In the genomic region with DNA sequence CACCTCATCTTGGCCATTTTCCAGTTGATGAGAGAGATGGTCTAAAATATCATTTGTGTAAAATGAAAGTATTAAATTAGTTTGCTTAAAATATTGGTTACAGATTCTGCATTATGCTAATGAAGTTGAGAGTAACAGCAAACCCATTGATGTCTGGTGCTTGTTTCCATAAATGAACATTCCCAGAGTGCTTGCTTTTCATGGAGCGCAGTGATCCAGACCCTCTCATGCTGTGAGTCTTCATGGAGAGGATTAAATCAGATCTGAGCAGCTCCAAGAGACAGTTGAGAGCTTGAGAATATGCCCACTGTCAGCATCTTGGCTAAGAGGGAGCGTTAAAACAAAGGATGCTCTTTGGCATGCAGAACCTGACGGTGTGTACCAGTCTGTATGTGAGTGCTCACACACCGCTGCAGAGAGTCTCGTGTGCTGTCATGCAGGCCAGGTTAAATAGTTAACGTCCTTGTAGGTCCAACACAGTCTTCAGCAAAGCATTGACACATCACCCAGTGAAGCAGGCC, we compare ENCODE assay signal across 9 mouse cellular contexts. TPM values are rescaled to one million over a fixed set of nuclear protein-coding genes. Genes with fewer than 3 reads are reported as not detected.
DNase-seq lines count a peak whose midpoint lies in the region; ATAC-seq and TF ChIP-seq lines count a peak whose summit lies in the region.
"Had no signal": no experiment of that assay in that cellular context is flagged by ENCODE, and none has a peak within 500 bp of the region (broad histone marks: within the 10 kb centered on the region; RNA-seq: fewer than 3 reads in every experiment).

No protein-coding gene starts in this region.

- ATAC-seq in liver, embryonic 16.5 days (ENCODE audit: low read depth): 0 out of 2 replicates have a peak, but pooled peaks have one; percentile 8
- ATAC-seq in liver, embryonic 11.5 days (replicated peaks; ENCODE audit: low FRiP score): no peak
- no peak for ATAC-seq in forebrain, embryonic 15.5 days (replicated peaks)
- ATAC-seq in midbrain, postnatal 0 days (ENCODE audit: low FRiP score): no peak

- H3K36me3 ChIP-seq in liver, embryonic 16.5 days (ENCODE audit: control insufficient read depth, insufficient read depth): no peaks in the 10 kb centered on the region
- H3K36me3 ChIP-seq in liver, embryonic 11.5 days (ENCODE audit: control insufficient read depth, insufficient read depth, low read length): no peaks in the 10 kb centered on the region
- H3K36me3 ChIP-seq in forebrain, embryonic 15.5 days: no peaks in the 10 kb centered on the region
- H3K36me3 ChIP-seq in midbrain, postnatal 0 days (ENCODE audit: insufficient read depth, low read length): no peaks in the 10 kb centered on the region

- no peak overlapping the region for H3K4me3 ChIP-seq in liver, embryonic 16.5 days (ENCODE audit: low read depth, low read length)
- no peak overlapping the region for H3K4me3 ChIP-seq in liver, embryonic 11.5 days (ENCODE audit: low read depth, low read length)
- H3K4me3 ChIP-seq in forebrain, embryonic 15.5 days: no peak overlapping the region
- H3K4me3 ChIP-seq in midbrain, postnatal 0 days (ENCODE audit: low read depth, low read length): no peak overlapping the region

- no peak for TF ChIP-seq CTCF in midbrain, postnatal 0 days (IDR thresholded peaks at IDR 0.05)

- H3K9ac ChIP-seq in liver, embryonic 16.5 days (ENCODE audit: low read depth, low read length): no peak overlapping the region
- no peak overlapping the region for H3K9ac ChIP-seq in liver, embryonic 11.5 days (ENCODE audit: low read depth, low read length)
- H3K9ac ChIP-seq in forebrain, embryonic 15.5 days (replicated peaks): no peak overlapping the region
- H3K9ac ChIP-seq in midbrain, postnatal 0 days (replicated peaks; ENCODE audit: low read length, poor library complexity, severe bottlenecking): no peak overlapping the region

- H3K4me2 ChIP-seq in liver, embryonic 16.5 days (ENCODE audit: low read depth, low read length): no peak overlapping the region
- H3K4me2 ChIP-seq in liver, embryonic 11.5 days: no peak overlapping the region
- H3K4me2 ChIP-seq in forebrain, embryonic 15.5 days (replicated peaks): no peak overlapping the region
- H3K4me2 ChIP-seq in midbrain, postnatal 0 days (ENCODE audit: low read depth, low read length, poor library complexity, severe bottlenecking): no peak overlapping the region

- peaks cover 21% of the 10 kb centered on the region for H3K4me1 ChIP-seq in liver, embryonic 16.5 days (ENCODE audit: control insufficient read depth, low read depth, low read length)
- H3K4me1 ChIP-seq in liver, embryonic 11.5 days (replicated peaks; ENCODE audit: control insufficient read depth, insufficient read depth, low read length): peaks cover 12% of the 10 kb centered on the region
- H3K4me1 ChIP-seq in forebrain, embryonic 15.5 days: peaks cover 16% of the 10 kb centered on the region
- H3K4me1 ChIP-seq in midbrain, postnatal 0 days (ENCODE audit: insufficient read depth, low read length): peaks cover 9% of the 10 kb centered on the region; the same call in 1 of the 2 replicates

- peak; percentile 60 for DNase-seq in cerebellum, adult 9-10 months
- no peak for DNase-seq in cerebellum, postnatal 14 days
- no peak for DNase-seq in liver, embryonic 11.5 days (ENCODE audit: low spot score)
- DNase-seq in midbrain, postnatal 0 days (ENCODE audit: low spot score): peak; percentile 74
- no peak for DNase-seq in ovary, adult 18-20 months (ENCODE audit: low spot score)
- no peak for DNase-seq in adrenal gland, adult (ENCODE audit: inconsistent age in 2 of 2, low spot score in 1 of 2)
- DNase-seq: kidney, postnatal 14 days had no signal

- peak overlapping the region; percentile 22; the same call in 1 of the 2 replicates for H3K27ac ChIP-seq in liver, embryonic 16.5 days (ENCODE audit: low read length)
- no peak overlapping the region for H3K27ac ChIP-seq in liver, embryonic 11.5 days (ENCODE audit: low read depth, low read length)
- 0 out of 2 replicates have a peak overlapping the region, but pooled peaks have one; percentile 21 for H3K27ac ChIP-seq in forebrain, embryonic 15.5 days (replicated peaks)
- peak overlapping the region; percentile 21; the same call in 1 of the 2 replicates for H3K27ac ChIP-seq in midbrain, postnatal 0 days (ENCODE audit: low read depth, low read length)

- H3K27me3 ChIP-seq in liver, embryonic 16.5 days (ENCODE audit: control insufficient read depth, insufficient read depth, low read depth, low read length): no peaks in the 10 kb centered on the region
- no peaks in the 10 kb centered on the region for H3K27me3 ChIP-seq in liver, embryonic 11.5 days (replicated peaks; ENCODE audit: control insufficient read depth, insufficient read depth, low read length)
- H3K27me3 ChIP-seq in forebrain, embryonic 15.5 days: no peaks in the 10 kb centered on the region
- no peaks in the 10 kb centered on the region for H3K27me3 ChIP-seq in midbrain, postnatal 0 days (ENCODE audit: insufficient read depth, low read length)

- 83% methylated on average over 6 of the region's 6 CpGs for WGBS in liver, embryonic 16.5 days (ENCODE audit: insufficient replicate concordance)
- 88% methylated on average over 6 of the region's 6 CpGs for WGBS in liver, embryonic 11.5 days
- WGBS in forebrain, embryonic 15.5 days: 26% methylated on average over 6 of the region's 6 CpGs
- 28% methylated on average over 6 of the region's 6 CpGs for WGBS in midbrain, postnatal 0 days

- H3K9me3 ChIP-seq in liver, embryonic 16.5 days (replicated peaks; ENCODE audit: control insufficient read depth, low read length): no peaks in the 10 kb centered on the region
- no peaks in the 10 kb centered on the region for H3K9me3 ChIP-seq in liver, embryonic 11.5 days (ENCODE audit: control insufficient read depth, low read length)
- no peaks in the 10 kb centered on the region for H3K9me3 ChIP-seq in forebrain, embryonic 15.5 days
- no peaks in the 10 kb centered on the region for H3K9me3 ChIP-seq in midbrain, postnatal 0 days (ENCODE audit: low read length)

RNA-seq across cellular contexts. Expression of gene Dip2b, which starts 43.1 kb away (rescaled TPM):
- polyA plus RNA-seq in liver, embryonic 16.5 days (2015; fragmentation: Nextera tagmentation; extraction: Ambion mirVana): 2.4 and 3.0 TPM in 2 replicates
- 10.0 and 10.4 TPM in 2 replicates for polyA plus RNA-seq in liver, embryonic 11.5 days (2014; fragmentation: Nextera tagmentation; extraction: Ambion mirVana)
- polyA plus RNA-seq in forebrain, embryonic 15.5 days (2015; fragmentation: Nextera tagmentation; extraction: Ambion mirVana): 20.2 and 20.5 TPM in 2 replicates
- total RNA-seq in midbrain, postnatal 0 days (2014; rRNA removed): 44.1 and 44.8 TPM in 2 replicates
- 8.0 and 10.5 TPM in 2 replicates for polyA plus RNA-seq in midbrain, postnatal 0 days (2015; fragmentation: Nextera tagmentation; extraction: Ambion mirVana)

Comparison
In these comparisons a context has a peak if more than half of its experiments do, and no peak if none do; other contexts are left out.
1. DNase-seq: peak in cerebellum, adult 9-10 months (single experiment) and midbrain, postnatal 0 days (single experiment); none in cerebellum, postnatal 14 days (0 of 2), liver, embryonic 11.5 days (single experiment), ovary, adult 18-20 months (single experiment) and adrenal gland, adult (0 of 2).